Mouse (Mus musculus) ovary, postnatal 10 days (tissue): ENCODE data around the gene Hlx.

ENCODE experiments used
- DNase-seq: peaks from one replicate; pipeline ENCODE4 v3.0.0; 2022; ENCODE audit warnings: low spot score

The Hlx gene

GRCm38 (mm10) chr1:184732556-184733049 lies at the start of gene Hlx:
TSS of gene Hlx (minus strand) at chr1:184732619.
- no peak for DNase-seq

- DNase-seq: no peak
These were observed 49.7 kb upstream of the Hlx start for GRCm38 (mm10) chr1:184782161-184782513.

DNA sequence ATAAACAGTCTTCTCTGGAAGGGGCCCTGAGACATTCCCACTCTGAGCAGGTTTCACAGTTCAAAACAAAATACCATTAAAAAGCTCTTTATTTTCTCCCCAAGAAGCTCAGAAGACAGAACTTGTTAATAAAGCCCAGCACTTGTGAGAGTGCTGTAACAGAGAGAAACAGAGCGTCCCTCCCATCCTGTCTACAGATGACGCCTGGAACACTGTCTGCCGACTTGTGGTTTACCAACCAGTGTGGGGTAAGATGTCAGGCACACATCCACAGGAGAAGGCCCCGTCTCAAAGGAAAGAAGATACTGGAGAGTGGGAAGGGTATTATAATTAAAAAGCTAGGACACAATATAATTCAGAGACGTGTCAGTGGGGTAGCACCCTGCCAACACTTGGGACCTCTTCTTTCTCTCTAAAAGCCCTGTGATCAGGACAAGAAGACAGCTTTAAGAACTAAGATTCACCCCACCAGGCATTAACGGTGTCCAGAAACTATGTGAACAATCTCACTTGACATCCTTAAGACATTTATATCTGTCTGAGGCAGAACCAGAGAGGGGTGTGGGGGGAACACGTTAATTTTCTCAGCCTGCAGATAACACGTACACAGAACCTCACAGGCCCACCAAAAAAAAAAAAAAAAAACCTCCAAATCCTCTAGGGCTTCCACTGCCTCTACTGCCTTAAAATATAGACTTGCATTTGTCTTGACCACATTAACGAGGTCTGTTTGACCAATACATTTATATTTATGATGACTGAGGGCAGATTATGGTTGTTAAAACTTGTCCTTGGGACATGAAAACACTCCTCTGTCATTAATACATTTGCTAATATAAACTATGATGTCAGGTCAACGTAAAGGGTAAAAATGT lies 49.1 kb upstream of the Hlx start:
- DNase-seq: no peak

- no peak for DNase-seq
These were observed 45.7 kb upstream of the Hlx start for GRCm38 (mm10) chr1:184778157-184778556.

DNA sequence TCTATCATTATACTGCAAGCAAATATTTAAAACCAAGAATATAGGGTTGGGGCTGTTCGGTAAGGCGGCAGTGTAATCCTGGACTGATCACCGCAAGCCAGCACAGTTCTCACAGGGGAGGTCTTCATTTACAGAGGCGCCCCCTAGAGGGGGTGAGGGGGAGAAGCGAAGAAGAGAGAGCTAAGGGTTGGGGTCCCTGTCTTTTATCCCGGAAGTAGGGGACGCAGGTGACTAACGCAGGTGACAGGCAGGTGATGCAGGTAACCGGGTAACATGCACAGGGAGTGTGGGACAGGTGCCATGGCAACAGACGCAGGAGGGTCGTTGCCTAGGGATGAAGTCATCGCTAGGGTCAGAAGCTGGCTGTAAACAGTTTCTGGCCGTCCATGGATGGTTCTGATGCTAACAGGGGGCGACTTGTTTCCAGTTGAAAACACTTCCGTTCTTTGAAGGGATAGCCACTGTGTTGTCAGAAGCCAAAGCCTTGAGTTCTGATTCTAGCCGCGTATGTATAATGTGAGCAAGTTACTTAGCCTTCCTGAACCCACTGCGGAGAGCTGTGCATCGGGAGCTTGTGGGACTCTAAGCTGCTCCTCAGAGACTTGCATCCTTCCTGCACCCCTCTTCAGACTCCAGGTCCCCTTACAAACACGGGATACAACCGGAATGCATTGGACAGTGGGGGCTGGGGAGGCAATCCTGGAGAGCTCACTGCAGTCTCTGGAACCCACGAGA lies 44.8 kb upstream of the Hlx start:
- no peak for DNase-seq

DNA sequence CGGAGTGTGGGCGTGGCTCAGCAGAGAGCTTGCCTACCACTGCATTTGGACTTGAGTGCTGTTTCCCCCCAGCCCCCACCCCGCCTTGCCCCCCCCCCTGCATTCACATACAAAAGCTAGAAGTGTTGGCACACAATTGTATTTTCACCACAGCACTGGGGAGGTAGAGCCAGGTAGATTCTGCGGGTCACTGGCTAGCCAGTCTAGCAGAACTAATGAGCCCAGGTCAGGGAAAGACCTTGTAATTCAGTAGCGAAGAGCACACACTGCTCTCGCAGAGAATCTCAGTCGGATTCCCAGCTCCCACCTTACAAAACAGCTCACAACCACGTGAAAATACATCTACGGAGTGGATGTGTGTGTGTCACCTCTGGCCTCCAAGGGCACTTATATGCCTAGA lies 42.9 kb upstream of the Hlx start:
- no peak for DNase-seq

GRCm38 (mm10) chr1:184771891-184772249 lies 39.5 kb upstream of the Hlx start:
- no peak for DNase-seq

DNA sequence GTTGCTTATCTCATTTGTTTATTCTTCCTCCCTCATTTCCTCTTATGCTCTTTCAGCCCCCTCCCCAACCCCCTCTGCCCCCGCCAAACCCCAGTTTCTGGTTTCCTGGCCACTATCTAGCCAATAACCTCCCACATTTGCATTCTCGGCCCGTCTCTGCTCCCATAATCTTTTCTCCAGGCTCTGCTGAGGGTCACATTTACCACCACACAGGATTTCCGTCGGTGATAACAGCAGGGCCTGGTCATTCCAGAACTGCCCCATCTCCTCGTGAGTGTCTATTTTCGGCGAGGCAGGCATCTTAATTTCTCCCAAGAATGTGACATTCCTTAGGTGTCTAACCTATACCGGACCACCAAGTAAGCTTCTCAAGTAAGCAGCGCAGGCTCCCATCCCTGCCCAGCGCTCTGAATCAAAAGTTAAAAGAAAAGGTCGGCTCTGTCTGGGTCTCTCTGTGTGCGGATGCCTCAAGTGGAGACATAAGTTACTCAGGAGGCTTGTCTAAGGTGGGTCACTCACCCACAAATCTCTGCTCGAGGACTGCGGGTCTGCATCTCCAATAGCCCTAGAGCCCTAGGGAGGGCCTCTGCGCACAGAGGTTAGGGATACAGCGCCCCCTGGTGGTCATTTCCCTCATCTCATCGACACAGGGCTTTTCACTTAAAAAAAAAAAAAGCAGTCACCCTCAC lies 38.9 kb upstream of the Hlx start:
- peak; percentile 56 for DNase-seq

- no peak for DNase-seq
These were observed 31.4 kb upstream of the Hlx start for GRCm38 (mm10) chr1:184763866-184764265.

- DNase-seq: no peak
These were observed 30.5 kb upstream of the Hlx start for GRCm38 (mm10) chr1:184762941-184763340.

DNA sequence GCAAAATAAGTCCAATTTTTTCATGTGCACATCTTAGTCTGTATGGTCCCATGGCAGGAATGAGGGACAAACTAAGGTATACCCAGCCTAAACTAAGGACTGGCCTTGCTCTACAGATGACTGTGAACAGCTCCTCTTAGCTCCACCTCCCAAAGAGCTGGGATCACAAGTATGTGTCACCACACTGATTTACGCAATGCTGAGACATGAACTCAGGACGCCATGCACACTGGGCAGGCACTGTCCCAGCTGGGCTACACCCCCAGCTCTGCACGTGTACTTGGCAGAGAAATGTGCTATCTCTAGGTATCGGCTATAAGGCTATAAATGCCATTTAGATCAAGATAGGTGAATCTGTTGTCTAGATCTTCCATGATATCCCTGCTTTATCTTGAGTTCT lies 29.6 kb upstream of the Hlx start:
- DNase-seq: no peak

DNA sequence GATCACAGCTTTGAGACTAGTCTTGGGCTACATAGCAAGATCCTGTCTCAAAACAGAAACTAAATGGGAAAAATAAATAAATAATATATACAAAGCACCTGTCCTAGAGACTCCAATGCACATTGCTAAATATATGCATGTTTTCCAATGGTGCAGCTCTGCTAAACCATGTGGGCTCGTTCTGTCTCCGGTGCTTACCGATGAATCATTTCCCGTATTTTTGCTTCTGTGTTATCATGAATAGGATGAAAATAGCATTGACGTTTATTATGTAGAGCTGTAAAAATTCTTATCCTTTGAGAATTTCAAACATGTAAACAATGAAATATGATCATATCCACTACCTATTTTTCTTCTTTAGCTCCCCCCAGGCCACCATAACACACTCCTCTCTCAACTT lies 20.3 kb upstream of the Hlx start:
- no peak for DNase-seq

DNA sequence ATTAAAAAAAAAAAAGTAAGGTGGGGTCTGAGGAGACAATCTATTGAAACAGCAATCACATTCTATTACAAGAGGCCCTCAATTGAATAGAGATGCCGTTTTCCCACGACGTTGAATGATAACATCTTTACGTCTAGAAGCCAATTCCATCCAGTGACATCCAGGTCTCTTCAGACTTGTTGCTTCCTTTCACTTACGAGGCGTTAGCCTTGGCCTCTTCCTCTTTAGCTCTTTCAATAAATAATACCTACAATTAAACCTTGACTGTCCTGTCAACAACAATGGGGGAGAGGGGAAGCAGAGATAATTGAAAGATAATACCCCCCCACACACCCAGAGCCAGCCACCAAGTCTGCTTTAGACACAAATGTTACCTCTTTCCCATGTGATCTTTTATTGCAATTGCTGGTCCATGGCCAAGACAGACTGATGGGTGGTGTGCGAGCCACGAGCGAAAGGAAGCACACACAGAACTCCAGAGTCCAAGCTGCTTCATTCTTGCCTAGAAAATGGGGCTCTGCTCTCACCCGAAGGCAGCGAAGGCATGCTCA lies 17.8 kb upstream of the Hlx start:
- DNase-seq: no peak

- no peak for DNase-seq
These were observed 16.3 kb upstream of the Hlx start for GRCm38 (mm10) chr1:184748692-184749152.

GRCm38 (mm10) chr1:184737876-184738479 lies 5.6 kb upstream of the Hlx start:
- DNase-seq: no peak

- DNase-seq: no peak
These were observed 4.8 kb upstream of the Hlx start for GRCm38 (mm10) chr1:184737228-184737627.

DNA sequence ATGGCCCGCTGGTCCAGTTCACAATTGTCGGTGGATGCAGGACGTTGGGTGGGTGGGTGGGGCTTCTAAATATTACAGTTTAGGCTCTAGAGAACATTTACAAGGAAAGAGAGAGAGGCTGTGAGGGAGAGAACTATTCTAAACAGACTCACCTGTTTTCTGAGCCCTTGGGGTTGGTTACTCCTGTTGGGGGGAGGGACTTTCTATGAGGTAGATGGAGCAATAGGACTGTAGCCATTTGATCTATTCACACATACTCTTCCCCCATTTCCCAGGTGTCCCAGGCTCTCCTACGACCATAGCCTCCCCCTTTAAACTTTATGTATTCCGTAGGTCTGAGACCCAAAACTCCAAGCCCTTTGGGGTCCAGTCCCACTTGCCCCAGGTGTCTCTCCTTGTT lies 3.8 kb upstream of the Hlx start:
- no peak for DNase-seq

GRCm38 (mm10) chr1:184734991-184735920 lies 2.8 kb upstream of the Hlx start:
- no peak for DNase-seq

DNA sequence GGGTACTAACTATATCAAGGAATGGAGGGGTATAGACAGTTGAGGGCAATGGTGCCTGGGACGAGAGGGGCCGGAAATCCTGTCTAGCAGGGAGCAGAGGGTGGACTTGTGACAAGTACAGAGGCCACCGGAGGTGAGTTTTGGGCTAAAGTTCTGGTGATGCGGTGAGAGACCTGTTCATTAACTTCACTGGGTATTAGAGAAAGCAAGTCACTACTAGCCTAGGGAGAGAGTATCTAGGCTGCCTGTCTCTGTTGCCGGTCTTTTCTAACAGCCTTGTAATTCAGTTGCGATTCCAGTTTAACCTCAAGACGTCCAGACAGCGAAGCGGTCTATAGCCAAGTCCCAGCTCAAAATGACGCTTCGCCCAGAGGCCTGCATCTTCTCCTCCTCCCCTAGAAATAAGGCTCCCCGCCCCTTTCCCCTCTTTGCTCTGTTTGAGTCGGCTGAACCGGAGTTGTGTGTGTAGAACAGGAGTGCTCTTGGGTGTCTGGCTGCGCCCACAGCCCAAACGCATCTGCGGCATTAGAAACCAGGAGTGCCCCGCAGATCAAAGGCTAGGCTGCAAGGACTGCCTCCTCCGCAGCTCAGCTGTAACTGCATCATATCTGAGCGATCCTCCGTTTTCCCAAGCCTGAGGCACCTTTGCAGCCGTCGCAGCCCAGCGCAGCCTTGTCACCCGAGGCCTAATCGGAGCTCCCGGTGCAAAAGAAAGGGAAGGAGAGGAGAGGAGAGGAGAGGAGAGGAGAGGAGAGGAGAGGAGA lies 1.8 kb upstream of the Hlx start:
- DNase-seq: no peak
